Mouse (Mus musculus) cerebellum, adult 9-11 months (tissue): Measurements from ENCODE around the gene Fbn1.

Experiments
- DNase-seq: peaks from one replicate; pipeline ENCODE4 v3.0.0; 2022

Gene Fbn1

GRCm38 (mm10) chr2:125507893-125508292 is at the start of gene Fbn1:
Gene Fbn1 (minus strand): TSS chr2:125507993.
- no peak for DNase-seq

DNA sequence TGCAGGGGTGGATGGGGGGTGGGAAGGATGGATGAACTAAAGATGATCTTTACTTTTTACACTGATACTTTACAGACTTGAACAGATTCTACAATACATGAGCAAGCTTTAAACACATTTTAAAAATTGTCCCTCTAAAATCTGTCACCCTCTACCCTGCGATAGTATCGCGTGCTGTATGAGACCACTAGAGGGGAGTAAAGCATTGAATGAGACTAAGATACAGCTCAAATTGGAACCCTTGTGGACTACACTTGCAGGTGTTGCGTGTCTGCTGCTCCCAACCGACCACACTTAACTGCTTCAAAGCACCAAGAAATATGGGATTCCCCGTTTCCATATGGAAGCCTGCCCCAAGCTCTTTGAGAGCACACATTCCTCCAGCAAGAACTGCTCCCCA is 48.0 kb upstream of the Fbn1 start:
- no peak for DNase-seq

GRCm38 (mm10) chr2:125548806-125549578 is 41.2 kb upstream of the Fbn1 start:
- no peak for DNase-seq

- no peak for DNase-seq
Measured at GRCm38 (mm10) chr2:125544986-125545385, 37.2 kb upstream of the Fbn1 start.

GRCm38 (mm10) chr2:125543646-125544045 is 35.9 kb upstream of the Fbn1 start:
- no peak for DNase-seq

GRCm38 (mm10) chr2:125541451-125541850 is 33.7 kb upstream of the Fbn1 start:
- DNase-seq = no peak

DNA sequence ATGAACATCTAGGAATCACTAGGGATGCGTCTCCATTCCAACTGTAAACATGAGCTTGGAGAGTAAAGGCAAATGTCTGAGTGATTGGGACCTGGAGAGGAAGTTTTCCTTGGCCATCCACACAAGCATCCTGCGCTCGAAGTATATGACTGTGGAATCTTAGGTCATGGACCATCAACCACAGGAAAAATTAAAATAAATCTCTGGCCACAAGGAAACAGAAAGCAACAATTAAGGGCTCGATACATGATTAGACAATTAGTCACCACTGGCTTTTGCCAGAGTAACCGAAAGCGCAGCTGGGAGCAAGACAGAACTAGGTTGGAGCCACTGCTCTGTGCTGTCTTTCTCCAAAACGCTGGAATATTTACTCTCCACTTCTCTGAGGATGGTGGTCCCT is 32.8 kb upstream of the Fbn1 start:
- no peak for DNase-seq

DNA sequence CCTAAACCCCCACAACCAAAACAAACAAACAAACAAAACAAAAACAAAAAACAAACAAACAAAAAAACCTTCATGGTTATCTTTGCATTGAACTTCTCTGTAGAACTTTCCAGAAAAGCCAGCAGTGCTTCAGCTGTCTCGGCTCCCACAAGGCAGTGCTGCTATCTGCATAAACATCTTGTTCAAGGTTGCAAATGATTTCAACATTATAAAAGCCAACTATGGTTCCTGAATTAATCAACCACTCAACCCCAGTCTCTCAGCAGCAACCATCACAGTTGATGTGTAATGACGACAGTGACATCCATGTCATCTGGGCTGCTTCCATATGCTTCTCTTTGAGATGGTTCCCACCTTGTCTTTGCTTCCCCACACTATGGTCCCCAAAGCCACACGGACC is 31.8 kb upstream of the Fbn1 start:
- DNase-seq = no peak

DNA sequence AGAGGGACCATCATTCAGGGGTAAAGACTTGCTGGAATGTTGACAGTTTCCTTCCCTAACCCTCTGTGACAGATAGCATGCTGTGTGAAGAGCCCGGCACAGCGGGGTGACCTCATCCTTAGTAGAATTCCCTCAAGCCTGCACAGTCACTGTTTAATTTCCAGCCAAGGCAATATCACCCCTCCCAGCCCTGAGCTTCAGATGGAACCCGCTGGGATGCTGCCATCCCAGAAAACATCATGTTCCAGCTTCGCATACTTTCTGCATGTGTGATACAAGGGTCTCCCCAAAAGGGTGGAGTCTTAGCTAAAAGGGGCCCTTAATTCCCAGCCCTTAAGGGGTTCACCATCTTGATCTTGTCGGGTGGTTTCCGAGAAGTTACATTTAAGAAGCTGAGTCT is 22.9 kb upstream of the Fbn1 start:
- no peak for DNase-seq

DNA sequence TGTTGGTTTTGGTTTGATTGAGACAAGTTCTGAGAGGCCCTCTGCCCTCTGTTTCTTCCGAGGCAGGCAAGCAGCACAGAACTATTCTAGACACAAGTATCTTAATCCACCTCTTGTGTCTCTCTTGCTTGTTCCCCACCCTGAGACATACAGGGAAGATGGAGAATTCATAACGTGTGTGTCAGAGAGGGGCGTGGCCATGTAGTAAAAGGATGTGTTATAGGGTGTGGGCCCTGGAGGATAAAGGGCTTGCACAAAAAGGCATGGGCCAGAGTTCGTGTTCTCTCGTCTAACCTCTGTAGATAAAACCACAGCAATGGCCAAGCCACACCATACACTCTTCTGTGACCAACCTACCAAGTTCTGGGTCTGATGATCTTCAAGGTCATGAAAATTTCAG is 18.8 kb upstream of the Fbn1 start:
- DNase-seq = no peak

DNA sequence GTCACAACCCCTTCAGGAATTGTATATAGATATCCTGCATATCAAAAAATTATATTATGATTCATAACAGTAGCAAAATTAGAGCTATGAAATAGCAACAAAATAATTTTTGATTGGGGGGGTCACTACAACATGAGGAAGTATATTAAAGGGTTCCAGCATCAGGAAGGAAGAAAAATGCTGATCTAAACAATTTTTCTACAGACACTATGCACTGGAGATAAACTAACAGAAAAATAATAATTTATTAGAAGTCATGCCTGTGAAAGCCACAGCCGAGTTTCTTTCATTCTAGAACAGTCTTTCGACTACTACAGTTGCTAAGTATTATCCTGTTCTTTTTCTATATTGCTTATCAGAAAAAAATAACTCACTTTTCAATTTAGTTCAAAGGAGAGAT is 17.7 kb upstream of the Fbn1 start:
- DNase-seq = no peak

DNA sequence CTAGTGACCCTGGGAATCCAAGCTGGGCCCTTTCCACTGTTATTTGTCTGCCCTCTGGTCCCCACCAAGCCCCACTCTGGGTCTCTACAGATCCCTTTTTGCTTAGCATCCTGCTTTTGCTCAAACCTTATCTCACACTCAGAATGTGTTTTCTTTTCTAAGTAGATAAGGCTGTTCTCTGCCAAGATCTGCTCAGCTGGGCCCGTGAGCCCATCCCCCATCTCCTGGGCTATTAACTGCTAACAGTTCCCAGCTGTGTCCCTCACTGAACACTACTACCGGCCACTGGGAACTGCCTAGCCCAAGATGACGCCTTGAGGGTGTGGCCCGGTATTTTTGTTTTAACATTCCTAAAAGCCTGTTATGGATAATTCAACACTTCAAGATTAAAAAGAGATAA is 8.8 kb upstream of the Fbn1 start:
- DNase-seq = no peak

DNA sequence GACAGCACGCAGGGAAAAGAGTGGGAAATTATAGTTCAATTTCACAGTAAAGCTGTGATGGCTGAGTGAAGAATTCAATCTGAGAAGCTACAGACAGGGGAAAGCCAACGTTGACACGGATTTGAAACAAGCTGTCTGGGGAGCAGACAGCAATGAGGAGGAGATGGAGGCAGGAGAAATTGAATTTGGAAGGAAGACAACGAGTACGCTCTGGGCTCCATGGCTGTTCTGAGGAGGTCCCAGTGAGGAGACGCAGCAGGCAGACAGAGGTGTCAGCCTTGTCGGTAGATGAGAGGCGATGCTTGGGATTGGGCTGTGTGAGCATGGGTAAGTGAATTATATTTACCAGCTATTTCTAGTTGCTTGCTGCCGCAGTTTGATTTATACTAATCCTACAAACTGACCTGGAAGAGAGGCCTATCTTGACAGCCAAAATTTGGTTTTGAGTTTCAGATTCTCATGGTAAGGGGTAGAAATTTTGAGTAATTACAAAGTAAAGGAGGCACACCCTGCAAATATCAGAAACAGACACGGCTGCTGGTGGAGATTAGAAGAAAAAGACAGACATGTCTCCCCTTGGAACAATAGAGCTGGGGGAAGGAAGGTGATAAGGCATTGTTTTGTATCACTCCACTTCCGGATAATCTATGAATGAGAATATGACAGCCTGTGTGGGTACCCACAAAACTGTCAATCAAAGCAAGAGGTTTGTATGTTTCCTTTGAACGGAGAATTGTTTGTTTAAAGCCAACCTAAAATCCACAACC is 7.7 kb upstream of the Fbn1 start:
- no peak for DNase-seq

GRCm38 (mm10) chr2:125514391-125514790 is 6.6 kb upstream of the Fbn1 start:
- DNase-seq = no peak

DNA sequence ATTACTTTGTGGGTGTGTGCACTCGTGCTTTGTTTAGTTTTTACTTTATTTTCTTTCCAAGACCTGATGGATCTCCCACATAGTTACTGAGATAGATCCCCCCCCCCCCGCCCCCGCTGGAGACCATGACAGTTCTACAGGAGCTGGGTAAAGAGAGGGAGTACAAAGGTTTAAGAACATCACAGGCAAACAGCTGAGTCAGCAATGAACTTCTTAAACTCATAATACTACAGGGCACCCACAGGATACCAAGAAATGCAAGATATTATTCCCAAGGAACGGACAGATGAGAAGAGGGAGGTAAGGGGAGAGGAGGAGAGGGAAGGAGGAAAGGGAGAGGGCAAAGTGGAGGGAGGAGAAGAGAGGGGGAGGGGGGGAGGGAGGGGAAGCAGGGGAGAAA is 4.8 kb upstream of the Fbn1 start:
- no peak for DNase-seq

GRCm38 (mm10) chr2:125511898-125512297 is 4.1 kb upstream of the Fbn1 start:
- no peak for DNase-seq

- DNase-seq = no peak
Measured at GRCm38 (mm10) chr2:125510752-125511151, 3.0 kb upstream of the Fbn1 start.

- no peak for DNase-seq
Measured at GRCm38 (mm10) chr2:125508381-125508780, 588 bp upstream of the Fbn1 start.

- DNase-seq = no peak
Measured at GRCm38 (mm10) chr2:125506316-125507054, 1.3 kb downstream of the Fbn1 start.

DNA sequence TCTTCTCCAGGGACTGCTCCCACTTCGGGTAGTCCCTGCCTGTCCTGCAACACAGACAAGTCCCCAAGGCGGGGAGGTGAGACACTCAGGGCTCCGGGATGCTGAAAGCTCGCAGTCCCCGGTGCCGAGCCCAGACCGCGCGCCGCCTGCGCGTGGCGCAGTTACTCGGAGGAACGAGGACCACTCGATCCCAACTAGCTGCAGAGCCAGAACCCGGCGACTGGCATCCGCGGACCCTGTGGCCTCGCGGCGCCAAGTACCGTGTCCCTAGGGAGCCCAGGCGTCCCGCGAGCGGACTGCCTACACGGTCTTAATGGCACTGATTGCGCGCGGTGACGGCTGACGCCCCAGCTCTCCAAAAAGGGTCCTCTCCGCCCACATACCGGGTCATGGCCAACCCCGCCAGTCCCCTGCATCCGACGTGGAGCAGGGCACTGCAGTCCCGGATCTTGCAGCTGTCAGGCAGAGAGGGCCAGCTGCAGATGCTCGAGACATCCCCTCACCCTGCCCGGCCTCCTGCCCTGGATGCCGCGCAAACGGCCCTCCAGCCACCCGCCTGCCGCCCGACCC is 2.0 kb downstream of the Fbn1 start:
- DNase-seq = no peak

DNA sequence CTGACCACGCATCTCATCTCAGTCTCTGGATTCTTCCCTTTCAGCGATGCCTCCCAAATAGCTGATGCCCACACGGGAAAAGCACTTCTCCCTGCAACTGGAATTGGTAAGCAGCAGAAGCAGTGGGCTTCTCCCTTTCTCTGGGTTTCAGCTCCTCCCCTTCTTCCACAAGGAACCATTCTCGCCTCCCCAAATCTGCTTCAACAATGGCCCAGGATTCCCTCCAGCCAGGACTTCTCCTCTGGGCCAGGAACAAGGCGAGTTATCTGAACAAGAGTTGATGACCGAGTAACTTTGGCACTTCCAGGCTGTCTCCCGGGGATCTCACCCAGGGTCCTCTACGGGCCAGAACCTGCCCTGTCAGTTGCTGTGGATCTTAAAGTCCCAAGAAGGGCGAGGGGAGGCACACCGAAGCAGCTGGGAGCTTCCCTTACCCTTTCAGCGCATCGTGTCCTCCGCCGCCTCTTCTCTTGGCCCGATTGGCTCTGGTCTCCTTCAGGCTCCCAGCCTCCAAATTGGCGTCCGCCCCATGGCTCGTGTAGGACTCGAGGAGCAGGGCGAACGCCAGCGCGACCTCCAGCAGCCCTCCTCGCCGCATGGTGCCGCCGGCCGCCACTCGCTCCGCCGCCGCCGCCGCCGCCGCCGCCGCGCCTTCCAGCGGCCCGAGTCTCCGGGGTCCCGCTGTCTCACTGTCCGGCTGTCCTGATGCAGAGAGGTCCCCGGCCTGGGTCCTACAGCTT is 2.6 kb downstream of the Fbn1 start, which contains the start of gene Gm9913:
TSS of gene Gm9913 (plus strand) at position 84 of the 740 bp plus-strand sequence.
- DNase-seq = no peak

GRCm38 (mm10) chr2:125501526-125501925 is 6.3 kb downstream of the Fbn1 start:
- no peak for DNase-seq

- DNase-seq = no peak
Measured at GRCm38 (mm10) chr2:125498216-125498615, 9.6 kb downstream of the Fbn1 start.
